Mouse (Mus musculus): Measurements from ENCODE around the gene Casp9. TPM values are rescaled to one million over a fixed set of nuclear protein-coding genes. Genes with fewer than 3 reads are reported as not detected.

Casp9 gene
- total and polyA plus RNA-seq, 3 experiments: 2.8 to 6.4 TPM; not detected in 1

GRCm38 (mm10) chr4:141817706-141818105 is 24.3 kb downstream of the Casp9 start:
- H3K79me2 ChIP-seq (ENCODE audit: control insufficient read depth, insufficient read depth, low read length, poor library complexity): no peaks in the 10 kb centered on the region
- no peak overlapping the region for H3K4me3 ChIP-seq (ENCODE audit: control insufficient read depth in 1 of 2, insufficient read depth in 1 of 2, low read depth in 2 of 2, low read length in 2 of 2)
- TF ChIP-seq ZC3H11A (IDR thresholded peaks at IDR 0.05; ENCODE audit: low read depth, low read length) (no peak), NELFE (IDR thresholded peaks at IDR 0.05; ENCODE audit: low read depth, low read length) (no peak), CTCF (IDR thresholded peaks at IDR 0.05 in 2 of 3, conservative IDR thresholded peaks at IDR 0.05 in 1 of 3; ENCODE audit: control insufficient read depth in 1 of 3, insufficient read depth in 1 of 3, low read depth in 2 of 3, low read length in 3 of 3, poor library complexity in 1 of 3, severe bottlenecking in 1 of 3) (no peak), ETS1 (IDR thresholded peaks at IDR 0.05; ENCODE audit: low read depth, low read length) (no peak), TCF12 (IDR thresholded peaks at IDR 0.05; ENCODE audit: low read depth, low read length) (no peak), BHLHE40 (IDR thresholded peaks at IDR 0.05; ENCODE audit: borderline replicate concordance, low read depth, low read length) (no peak), MEF2A (IDR thresholded peaks at IDR 0.05; ENCODE audit: extremely low read depth, insufficient replicate concordance, low read depth, low read length, poor library complexity, severe bottlenecking) (no peak), TBP (IDR thresholded peaks at IDR 0.05; ENCODE audit: low read depth, low read length) (no peak), USF2 (IDR thresholded peaks at IDR 0.05; ENCODE audit: borderline replicate concordance in 1 of 2, insufficient read depth in 1 of 2, low read depth in 1 of 2, low read length in 2 of 2) (no peak), ZKSCAN1 (IDR thresholded peaks at IDR 0.05; ENCODE audit: low read depth, low read length) (no peak), ZMIZ1 (IDR thresholded peaks at IDR 0.05; ENCODE audit: low read depth, low read length) (no peak), RAD21 (IDR thresholded peaks at IDR 0.05; ENCODE audit: low read depth, low read length) (no peak), MXI1 (IDR thresholded peaks at IDR 0.05; ENCODE audit: low read depth, low read length) (no peak), MAX (IDR thresholded peaks at IDR 0.05; ENCODE audit: low read length) (no peak), E2F4 (IDR thresholded peaks at IDR 0.05; ENCODE audit: borderline replicate concordance, low read depth, low read length) (no peak), GABPA (IDR thresholded peaks at IDR 0.05; ENCODE audit: low read depth, low read length) (no peak), POLR2A (IDR thresholded peaks at IDR 0.05; ENCODE audit: control insufficient read depth in 1 of 2, insufficient read depth in 1 of 2, low read depth in 1 of 2, low read length in 2 of 2, poor library complexity in 1 of 2) (no peak), POLR2AphosphoS5 (IDR thresholded peaks at IDR 0.05; ENCODE audit: borderline replicate concordance, low read depth, low read length) (no peak), ELF1 (IDR thresholded peaks at IDR 0.05; ENCODE audit: low read depth, low read length) (no peak), ZNF384 (IDR thresholded peaks at IDR 0.05; ENCODE audit: low read depth, low read length) (no peak)
- H3K9me3 ChIP-seq (replicated peaks; ENCODE audit: insufficient read depth, low read length): no peaks in the 10 kb centered on the region
- no peaks in the 10 kb centered on the region for H3K4me1 ChIP-seq (ENCODE audit: control insufficient read depth in 1 of 2, insufficient read depth in 2 of 2, low read length in 2 of 2)
- no peak for DNase-seq (ENCODE audit: low read depth, low spot score)
- H3K27ac ChIP-seq (ENCODE audit: control insufficient read depth, low read depth, low read length): no peak overlapping the region
- H3K9ac ChIP-seq (ENCODE audit: control insufficient read depth, low read depth, low read length, poor library complexity, severe bottlenecking): no peak overlapping the region
- H3K36me3 ChIP-seq (ENCODE audit: control insufficient read depth in 1 of 2, insufficient read depth in 2 of 2, low read length in 2 of 2): no peaks in the 10 kb centered on the region
- no peaks in the 10 kb centered on the region for H3K27me3 ChIP-seq (ENCODE audit: control insufficient read depth in 1 of 2, insufficient read depth in 2 of 2, low read length in 2 of 2)

- Histone ChIP-seq H3K79me2 (ENCODE audit: control insufficient read depth, insufficient read depth, low read length, poor library complexity) (no peaks in the 10 kb centered on the region), H3K27me3 (ENCODE audit: control insufficient read depth in 1 of 2, insufficient read depth in 2 of 2, low read length in 2 of 2) (no peaks in the 10 kb centered on the region), H3K9ac (ENCODE audit: control insufficient read depth, low read depth, low read length, poor library complexity, severe bottlenecking) (no peak overlapping the region), H3K4me3 (ENCODE audit: control insufficient read depth in 1 of 2, insufficient read depth in 1 of 2, low read depth in 2 of 2, low read length in 2 of 2) (no peak overlapping the region), H3K36me3 (ENCODE audit: control insufficient read depth in 1 of 2, insufficient read depth in 2 of 2, low read length in 2 of 2) (no peaks in the 10 kb centered on the region), H3K4me1 (ENCODE audit: control insufficient read depth in 1 of 2, insufficient read depth in 2 of 2, low read length in 2 of 2) (no peaks in the 10 kb centered on the region), H3K27ac (ENCODE audit: control insufficient read depth, low read depth, low read length) (no peak overlapping the region), H3K9me3 (replicated peaks; ENCODE audit: insufficient read depth, low read length) (no peaks in the 10 kb centered on the region)
- no peak for DNase-seq (ENCODE audit: low read depth, low spot score)
- TF ChIP-seq MAFK (IDR thresholded peaks at IDR 0.05; ENCODE audit: borderline replicate concordance, low read depth, low read length) (no peak), MYC (IDR thresholded peaks at IDR 0.05; ENCODE audit: low read depth, low read length) (no peak), MAX (IDR thresholded peaks at IDR 0.05; ENCODE audit: low read length) (no peak), BHLHE40 (IDR thresholded peaks at IDR 0.05; ENCODE audit: borderline replicate concordance, low read depth, low read length) (no peak), EP300 (IDR thresholded peaks at IDR 0.05; ENCODE audit: low read depth in 1 of 2, low read length in 2 of 2) (no peak), USF2 (IDR thresholded peaks at IDR 0.05; ENCODE audit: borderline replicate concordance in 1 of 2, insufficient read depth in 1 of 2, low read depth in 1 of 2, low read length in 2 of 2) (no peak), CHD1 (IDR thresholded peaks at IDR 0.05; ENCODE audit: low read depth, low read length) (no peak), SMC3 (IDR thresholded peaks at IDR 0.05; ENCODE audit: low read depth, low read length) (no peak), CHD2 (IDR thresholded peaks at IDR 0.05; ENCODE audit: low read length) (no peak), TBP (IDR thresholded peaks at IDR 0.05; ENCODE audit: low read depth, low read length) (no peak), KAT2A (conservative IDR thresholded peaks at IDR 0.05; ENCODE audit: low read depth, low read length) (no peak), USF1 (IDR thresholded peaks at IDR 0.05; ENCODE audit: low read depth, low read length) (no peak), GABPA (IDR thresholded peaks at IDR 0.05; ENCODE audit: low read depth, low read length) (no peak), POLR2A (IDR thresholded peaks at IDR 0.05; ENCODE audit: control insufficient read depth in 1 of 2, insufficient read depth in 1 of 2, low read depth in 1 of 2, low read length in 2 of 2, poor library complexity in 1 of 2) (no peak), MEF2A (IDR thresholded peaks at IDR 0.05; ENCODE audit: extremely low read depth, insufficient replicate concordance, low read depth, low read length, poor library complexity, severe bottlenecking) (no peak), ZMIZ1 (IDR thresholded peaks at IDR 0.05; ENCODE audit: low read depth, low read length) (no peak), ZC3H11A (IDR thresholded peaks at IDR 0.05; ENCODE audit: low read depth, low read length) (no peak), TCF12 (IDR thresholded peaks at IDR 0.05; ENCODE audit: low read depth, low read length) (no peak), ETS1 (IDR thresholded peaks at IDR 0.05; ENCODE audit: low read depth, low read length) (no peak)
Measured at GRCm38 (mm10) chr4:141818861-141819260, 25.4 kb downstream of the Casp9 start.
